Mouse (Mus musculus) yolk sac, embryonic 10.5 days (tissue): ENCODE measurements around the gene Tmed6.
"Not testable (repeated sequence)": the region's sequence is repeated elsewhere in the genome, so short reads cannot be mapped to it uniquely, and the experiment has no call there.

ENCODE experiments used
- DNase-seq: peaks from one replicate; pipeline ENCODE4 v3.0.0-alpha.2; 2017; ENCODE audit warnings: low spot score

The Tmed6 gene

DNA sequence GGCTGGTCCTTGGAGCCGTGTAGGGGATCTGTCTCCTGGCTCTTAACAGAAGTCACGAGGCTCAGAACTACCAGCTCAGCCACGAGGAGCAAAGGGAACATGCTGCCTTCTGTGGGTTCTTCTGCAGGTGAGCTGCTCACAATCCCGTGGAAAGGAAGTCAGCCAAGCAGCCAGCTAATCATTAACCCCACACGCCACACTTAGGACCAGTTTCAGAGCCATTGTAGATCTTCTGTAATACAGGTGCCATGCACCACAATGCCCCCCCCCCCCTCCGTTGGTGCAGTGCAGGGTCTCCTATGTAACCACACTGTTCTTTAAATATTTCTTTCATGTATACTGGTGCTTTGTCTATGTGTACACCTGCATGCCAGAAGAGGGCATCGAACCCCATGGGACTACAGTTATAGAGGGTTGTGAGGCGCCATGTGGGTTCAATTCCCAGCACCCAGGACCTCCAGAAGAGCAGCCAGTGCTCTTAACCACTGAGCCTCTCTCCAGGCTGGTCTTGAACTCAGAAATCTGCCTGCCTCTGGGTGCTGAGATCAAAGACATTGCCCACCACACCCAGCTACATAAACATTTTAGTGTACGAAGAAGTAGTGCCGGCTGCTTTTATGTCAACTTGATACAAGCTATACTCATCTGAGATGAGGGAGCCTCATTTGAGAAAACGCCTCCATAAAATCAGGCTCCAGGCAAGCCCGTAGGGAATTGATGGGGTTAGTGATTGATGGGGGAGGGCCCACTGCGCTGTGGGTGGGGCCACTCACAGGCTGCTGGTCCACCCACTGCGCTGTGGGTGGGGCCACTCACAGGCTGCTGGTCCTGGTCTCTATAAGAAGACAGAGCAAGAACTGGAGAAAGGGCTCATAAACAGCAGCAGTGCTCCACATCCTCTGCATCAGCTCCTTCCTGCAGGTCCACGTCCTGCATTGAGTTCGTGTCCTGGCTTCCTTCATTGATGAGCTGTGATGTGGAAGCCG lies at the start of gene Tmed6:
Gene Tmed6, minus strand, starts transcription at position 134 of the 986 bp plus-strand sequence.
- DNase-seq, result peak; percentile 32

DNA sequence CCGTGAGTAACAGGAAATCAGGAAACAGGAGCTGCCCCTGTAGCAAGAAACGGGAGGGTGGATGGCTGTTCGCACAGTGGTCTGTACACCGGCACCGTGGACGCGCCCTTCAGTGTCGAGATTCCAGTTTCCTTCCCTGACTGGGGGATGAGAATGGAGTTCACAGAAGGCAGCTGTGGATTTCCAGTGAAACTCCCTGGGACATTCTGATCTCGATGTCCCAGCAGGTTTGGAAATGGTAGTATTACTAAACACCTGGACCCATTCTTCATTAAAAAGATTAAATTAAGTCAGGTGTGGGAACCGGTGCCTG lies 49.5 kb upstream of the Tmed6 start:
- no peak for DNase-seq

DNA sequence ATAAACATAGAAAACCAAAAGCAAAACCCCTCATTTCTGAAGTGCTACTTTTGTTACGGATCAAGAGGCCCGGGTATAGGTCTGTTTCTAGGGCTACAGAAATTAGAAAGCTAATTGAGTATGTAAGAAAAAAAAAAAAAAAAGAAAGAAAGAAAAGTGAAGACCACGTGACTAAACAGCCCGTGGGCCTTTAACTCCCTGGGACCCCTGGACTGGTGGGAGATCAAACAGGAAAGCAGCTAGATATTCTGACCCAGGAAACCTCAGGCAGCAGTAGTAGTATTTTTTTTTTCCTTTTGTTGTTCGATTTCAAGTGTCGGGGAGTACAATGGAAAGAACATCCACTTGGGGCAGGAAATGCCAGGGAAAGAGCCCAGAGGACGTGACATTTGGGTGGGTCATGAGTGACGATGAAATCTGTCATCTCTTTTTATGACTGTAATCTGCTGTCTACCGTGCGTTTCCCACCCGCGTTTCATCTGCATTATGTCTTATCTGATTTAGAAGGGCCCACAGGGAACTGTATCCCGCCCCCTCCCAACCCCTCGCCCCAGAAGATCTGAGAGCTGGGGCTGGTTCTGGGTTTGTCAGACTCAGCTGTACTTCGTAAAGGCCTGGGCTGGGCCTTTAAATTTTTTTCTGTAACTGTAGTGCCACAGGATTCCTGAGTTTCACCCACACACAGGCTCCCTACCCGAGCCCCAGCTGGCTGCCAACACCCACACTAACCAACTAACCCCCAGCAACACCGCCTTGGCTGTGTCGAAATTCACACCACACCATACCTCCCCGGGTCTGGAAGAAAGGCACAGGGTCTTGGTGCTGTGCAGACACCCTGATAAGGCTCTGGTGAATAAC lies 48.9 kb upstream of the Tmed6 start:
- DNase-seq, result no peak

DNA sequence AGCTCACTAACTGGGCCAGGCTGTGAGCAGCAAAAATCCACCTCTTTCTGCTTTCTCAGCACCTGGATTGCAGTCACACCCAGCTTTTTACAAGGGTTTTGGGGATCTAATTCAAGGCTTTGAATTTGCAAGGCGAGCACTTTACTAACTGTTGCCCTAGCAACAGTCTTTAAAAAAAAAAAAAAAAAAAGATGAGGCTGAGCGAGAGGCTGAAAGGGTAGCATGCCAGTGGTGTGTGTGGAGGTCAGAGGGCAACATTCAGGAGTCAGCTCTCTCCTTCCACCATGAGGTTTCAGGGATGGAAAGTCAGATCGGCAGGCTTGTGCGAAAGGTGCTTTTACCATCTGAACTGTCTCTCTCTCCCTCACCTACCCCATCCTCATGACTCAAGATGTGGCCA lies 47.8 kb upstream of the Tmed6 start:
- no peak for DNase-seq

DNA sequence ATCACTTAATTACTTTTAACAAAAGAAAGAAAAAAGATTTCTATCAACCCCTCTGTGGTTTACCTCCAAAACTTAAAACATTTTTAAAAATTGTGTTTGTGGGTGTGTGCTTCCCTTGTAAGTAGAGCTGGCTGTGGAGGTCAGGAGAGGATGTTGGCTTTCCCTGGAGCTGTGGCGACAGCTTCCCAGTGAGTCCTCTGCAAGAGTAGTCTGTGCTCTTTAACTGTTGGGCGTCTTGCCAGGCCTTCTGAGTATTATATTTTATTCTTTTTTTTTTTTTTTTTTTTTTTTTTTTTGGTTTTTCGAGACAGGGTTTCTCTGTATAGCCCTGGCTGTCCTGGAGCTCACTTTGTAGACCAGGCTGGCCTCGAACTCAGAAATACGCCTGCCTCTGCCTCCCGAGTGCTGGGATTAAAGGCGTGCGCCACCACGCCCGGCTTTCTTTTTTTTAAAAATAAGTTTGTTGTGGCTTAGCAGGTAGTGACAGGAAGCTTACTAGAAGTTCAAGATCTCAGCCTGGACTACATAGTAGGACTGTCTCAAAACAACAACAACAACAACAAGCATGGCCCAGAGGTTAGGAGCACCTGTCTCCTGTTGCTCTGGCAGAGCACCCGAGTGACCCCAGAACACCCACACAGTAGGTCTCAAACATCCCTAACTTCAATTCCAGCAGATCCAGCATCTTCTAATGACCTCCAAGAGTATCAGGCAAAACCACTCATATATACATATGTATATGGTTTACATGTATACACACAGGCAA lies 46.1 kb upstream of the Tmed6 start:
- DNase-seq, result no peak

DNA sequence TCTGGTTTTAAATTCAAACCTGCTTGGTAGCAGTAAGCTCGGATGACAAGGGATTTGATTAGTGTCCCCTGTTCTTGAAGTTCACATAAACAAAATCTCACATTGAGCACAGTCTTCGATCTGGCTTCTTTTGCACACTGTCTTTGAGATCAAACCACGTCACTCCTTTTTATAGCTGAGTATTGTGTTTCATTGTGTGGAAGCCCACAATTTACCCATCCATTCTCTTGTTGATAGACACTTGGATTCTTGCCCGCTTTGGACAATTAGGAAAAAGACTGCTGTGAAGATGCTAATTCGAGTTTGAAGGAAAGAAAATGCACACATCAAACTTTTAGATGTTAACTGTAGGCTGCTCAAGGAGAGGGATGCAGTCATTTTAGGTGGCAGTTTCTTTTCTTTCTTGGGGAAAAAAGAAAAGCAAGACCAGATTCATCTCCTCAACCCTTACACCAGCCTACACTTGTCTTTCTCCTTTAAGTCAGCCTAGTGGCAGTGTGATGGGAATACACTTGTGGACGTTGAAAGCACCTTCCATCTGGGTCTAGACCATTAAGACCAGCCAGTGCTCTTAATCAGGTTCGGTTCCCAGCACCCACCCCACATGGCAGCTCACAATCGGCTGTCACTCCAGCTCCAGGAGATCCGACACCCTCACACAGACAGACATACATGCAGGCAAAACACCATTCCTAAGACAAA lies 45.3 kb upstream of the Tmed6 start:
- DNase-seq, result no peak

DNA sequence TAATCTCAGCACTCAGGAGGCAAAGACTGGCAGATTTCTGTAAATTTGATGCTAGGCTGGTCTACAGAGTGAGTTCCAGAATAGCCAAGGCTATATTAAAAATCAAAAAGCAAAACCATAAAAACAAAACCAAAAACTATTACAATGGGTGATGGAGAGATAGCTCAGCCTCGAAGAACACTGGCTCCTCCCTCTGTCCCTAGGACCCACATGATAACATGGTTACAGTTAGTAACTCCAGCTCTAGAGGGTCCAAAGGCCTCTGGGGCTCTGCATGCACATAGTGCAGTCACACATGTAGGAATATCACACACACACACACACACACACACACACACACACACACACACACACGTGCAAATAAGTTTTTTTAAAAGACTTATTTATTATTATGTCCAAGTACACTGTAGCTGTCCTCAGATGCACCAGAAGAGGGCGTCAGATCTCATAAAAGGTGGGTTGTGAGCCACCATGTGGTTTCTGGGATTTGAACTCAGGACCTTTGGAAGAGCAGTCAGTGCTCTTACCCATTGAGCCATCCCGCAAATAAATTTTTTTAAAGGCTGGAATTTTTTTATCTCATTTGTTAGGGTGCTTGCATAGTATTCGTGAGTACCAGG lies 44.5 kb upstream of the Tmed6 start:
- no peak for DNase-seq

DNA sequence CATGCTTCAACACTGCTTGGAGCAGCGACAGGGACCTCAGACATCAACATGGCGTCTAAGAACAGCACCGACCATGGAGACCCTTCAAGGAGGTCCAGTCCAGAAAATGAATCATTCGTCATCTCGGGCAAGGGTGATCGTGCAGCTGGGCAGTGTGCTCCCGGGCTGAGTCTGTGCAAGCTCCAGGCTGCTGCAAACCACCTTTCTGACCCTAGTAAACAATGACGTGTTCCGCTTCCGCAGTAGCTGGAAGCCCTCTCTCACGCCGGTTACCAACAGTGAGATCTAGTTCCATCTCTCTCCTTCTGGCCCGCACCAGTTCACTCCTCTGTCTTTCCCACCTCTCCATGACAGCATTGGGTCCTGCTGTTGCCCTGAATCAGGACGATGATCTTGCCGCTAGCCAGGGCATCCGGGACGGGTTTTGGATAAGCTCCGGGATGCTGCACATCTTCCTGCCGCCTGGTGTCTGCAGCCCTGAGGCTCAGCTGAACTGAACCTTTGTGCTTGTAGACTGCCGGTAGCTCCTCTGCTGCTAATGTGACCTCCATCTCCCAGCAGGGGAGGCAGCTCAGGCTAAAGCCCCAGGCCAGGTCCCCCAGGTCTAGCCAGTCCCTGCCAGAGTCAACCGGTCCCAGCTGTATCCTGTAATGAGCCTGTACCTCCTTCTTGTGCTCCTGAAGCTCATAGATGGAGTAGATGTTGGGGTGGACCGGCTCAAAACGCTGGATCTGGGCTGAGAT lies 43.7 kb upstream of the Tmed6 start:
- no peak for DNase-seq

DNA sequence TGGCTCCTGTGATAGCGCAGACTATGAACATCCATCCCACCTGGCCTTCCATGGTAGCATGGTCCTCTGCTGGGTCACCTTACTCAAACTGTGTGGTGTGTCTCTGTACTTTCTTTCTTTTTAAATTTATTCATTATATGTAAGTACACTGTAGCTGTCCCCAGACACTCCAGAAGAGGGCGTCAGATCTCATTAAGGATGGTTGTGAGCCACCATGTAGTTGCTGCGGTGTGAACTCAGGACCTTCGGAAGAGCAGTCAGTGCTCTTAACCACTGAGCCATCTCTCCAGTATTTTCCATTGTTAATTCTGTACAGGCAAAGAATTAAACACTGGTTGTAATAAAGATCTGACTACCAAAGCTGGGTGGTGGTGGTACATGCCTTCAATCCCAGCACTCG lies 42.6 kb upstream of the Tmed6 start:
- DNase-seq, result not testable (repeated sequence)

DNA sequence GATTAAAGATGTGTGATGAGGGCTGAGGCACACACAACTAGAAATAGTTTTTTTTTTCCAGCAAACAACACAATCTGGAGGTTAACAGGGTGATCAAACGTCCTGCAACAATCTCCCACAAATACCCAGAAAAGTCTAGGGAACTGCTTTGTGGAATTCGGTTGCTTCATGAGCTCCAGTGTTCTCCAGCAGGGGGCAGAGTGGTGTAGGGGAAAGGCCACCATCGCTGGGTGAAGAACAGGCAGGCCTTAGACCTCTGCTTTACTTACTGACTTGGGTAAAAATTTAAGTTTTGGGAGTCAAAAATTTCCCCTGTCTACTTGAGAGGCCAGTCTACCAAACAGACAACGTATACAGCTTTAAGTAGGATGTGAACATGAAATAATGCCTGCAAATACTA lies 39.1 kb upstream of the Tmed6 start:
- peak; percentile 42 for DNase-seq

DNA sequence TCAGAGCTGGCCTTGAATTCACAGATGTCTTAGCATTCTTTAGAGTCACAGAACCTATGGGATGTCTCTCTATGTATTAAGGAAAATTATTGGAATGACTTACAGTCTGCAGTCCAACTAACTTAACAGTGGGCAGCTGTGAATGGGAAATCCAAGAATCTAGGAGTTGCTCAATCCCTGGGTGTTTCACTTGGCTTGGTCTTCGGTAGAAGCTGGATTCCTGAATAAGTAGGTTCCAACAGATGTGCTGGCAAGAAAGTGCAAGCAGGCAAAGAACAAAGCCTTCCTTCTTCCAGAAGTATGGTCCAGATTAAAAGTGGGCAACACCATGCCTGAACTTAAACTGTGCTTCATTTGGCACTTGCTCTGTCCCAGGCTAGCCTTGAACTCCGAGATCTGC lies 35.2 kb upstream of the Tmed6 start:
- no peak for DNase-seq

DNA sequence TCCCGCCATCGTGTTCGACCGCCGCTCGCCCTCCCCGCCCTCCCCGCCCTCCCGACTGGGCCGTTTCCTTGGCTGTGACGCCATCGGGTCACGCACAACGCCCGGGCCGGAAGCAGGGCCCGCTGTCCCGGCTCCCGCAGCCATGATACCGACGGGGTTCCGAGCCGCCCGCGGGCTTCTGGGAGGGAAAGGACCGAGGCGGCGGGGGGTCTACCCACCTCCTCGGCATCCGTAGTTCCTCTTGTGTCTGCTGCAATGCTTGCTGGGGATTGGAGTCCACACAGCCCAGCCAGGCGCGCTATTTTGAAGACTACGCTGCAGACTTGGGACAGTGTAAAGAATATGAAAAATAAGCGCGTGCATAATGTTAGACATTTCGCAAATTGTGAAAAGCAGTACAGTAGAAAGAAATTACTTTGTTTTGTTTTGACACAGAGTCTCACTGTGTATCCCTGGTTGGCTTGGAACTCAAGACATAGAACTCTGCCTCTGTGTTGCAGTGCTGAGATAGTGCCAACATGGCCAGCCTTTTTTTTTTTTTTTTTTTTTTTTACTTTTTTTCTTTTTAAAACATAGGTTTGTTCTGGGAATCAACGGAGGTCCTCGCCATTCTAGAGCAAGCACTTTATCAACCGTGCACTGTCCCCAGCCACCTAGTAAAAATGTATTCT lies 31.1 kb upstream of the Tmed6 start, which contains the start of gene Terf2:
Gene Terf2, minus strand, starts transcription at position 182 of the 671 bp plus-strand sequence.
- DNase-seq, result peak; percentile 95

DNA sequence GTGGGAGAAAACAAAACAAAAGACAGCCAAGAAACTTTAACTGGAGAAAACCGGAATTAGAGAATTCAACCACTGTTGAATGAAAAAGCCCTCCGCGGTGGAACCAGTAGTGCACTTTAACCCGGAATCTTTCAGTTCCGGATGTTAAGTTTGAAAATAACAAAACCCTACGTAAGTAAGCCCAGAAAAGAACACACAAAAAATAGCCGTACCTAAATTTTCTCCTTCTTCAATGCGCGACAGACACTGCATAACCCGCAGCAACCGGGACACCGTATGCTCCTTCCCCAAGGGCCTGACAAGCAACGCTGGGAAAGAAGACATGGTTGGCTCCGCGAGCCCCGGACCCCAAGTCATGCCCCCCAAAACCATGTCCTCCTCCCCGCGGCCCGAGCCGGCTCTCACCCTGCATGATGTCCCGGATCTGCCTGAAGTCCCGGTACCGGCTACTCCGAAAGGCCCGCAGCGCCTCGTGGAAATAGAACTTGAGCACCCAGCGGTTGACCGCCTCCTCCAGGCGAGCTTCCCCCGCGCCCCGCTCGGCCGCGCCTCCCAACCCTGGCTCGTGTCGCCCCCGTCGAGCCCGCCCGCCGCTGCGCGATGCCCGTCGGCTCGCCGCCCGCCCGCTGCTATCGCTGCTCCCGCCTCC lies 30.4 kb upstream of the Tmed6 start:
- no peak for DNase-seq

DNA sequence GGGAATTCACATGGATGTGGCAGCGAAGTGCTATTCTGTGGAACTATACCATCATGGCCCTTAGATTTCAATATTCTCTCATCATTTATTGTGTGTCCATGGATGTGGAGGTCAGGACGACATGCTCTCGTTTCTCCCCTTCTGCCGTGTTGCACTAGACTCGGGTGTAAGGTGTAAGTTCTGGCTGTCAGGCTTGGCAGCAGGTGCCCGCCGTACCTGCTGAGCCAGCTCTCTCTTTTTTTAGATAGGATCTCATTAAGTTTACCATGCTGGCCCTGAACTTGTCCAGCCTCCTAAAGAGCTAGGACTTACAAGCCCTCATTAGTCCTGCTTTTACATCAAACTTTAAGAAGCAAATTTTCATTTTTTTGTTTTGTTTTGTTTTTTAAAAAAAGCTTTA lies 25.1 kb upstream of the Tmed6 start:
- no peak for DNase-seq

DNA sequence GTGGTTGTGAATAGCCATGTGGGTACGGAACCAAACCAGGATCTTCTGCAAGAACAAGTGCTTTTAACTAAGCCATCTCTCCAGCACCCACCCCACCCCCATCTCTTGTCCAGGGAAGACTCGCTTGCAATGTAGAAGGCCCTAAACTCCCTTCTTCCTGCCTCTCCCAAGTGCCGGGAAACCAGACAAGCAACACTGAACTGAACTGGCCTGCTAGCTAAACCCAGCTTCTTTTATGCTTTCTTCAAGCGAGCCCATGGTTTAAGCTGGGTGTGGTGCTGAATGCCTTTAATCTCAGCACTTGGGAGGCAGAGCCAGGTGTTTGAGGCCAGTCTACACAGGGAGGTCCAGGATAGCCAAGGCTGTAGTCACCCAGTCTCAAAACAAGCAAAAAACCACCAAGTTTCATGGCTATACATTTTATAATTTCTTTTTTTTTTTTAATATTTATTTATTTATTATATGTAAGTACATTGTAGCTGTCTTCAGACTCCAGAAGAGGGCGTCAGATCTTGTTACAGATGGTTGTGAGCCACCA lies 23.2 kb upstream of the Tmed6 start:
- no peak for DNase-seq

DNA sequence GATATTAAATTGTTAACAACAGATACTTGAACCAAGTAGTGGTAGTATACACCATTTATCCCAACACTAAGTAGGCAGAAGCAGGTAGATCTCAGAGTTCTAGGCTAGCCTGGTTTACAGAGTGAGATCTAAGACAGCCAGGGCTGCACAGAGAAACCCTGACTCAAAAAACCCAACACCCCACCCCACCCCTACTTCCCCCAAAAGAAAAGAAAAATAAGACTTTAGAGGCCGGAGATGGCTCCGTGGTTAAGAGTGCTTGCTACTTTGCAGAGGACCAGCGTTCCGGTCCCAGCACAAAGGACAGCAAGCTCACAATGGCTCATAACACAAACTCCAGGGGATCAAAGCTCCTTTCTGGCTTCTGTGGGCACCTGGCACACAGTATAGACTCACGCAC lies 20.6 kb upstream of the Tmed6 start:
- no peak for DNase-seq

DNA sequence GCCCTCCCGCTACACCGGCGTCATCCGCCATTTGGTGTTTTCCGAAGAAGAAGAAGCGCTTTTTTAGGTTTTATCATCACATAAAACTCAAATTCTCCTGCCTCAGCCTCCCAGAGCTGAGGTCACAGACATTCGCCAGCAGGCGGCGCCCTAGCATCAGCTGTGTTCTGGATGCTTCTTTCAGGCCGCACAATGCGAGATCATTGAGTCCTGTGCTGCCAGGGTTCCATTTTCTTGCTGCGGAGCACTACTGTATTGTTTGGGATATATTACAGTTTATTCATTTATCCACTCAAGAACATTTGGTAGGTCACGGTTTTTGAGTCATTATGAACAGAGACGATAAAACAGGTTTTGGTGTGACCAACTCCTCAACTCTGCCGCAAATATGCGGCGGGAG lies 19.9 kb upstream of the Tmed6 start:
- DNase-seq, result no peak

DNA sequence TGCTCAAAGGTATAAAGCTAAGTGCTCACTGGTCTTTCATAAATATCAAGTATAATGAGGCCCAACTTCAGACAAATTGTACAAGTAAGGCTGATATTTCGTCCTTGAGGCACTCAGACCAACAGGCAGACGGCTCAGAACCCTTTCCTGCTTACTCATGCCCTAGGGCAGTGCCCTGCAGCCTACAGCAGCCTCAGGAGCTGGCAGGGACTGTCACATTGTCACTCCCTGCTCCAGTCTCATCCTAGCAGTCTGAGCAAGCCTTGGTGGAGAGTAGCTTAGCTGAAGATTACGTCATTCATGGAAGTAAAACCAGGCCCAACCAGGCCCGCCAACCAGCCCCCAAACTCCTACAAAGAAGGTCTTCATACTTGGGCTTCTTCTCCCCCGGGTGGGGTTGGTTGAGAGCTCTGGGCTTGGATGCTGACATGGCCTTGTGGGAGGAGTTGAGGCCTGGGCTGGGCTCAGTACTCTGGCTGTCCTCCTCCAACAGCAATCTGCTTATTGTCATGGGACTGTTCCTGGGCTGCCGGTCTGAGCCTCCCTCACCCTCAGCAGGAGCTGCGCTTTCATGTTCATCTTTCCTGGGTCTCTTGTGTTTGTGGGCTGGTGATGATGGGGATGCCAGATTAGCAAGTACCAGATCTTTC lies 10.9 kb upstream of the Tmed6 start:
- DNase-seq, result no peak

DNA sequence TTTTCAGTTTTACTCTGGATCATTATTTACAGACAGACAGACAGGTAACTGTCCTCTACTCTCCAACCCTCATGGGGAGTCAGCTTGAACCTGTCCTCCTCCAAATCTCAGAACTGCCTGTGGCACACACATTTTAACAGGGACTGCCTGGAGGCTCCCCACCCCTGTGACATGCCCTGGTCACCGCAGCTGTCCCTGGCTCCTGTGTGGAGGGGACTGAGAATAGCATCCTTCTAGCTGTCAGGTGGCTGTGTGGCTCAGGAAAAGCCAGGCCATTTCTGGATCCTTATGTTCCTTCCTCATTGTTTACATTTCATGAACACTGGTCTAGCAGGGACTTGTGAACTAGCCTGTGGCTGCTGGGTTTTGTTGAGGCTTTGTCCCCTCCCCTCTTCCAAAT lies 8.7 kb upstream of the Tmed6 start:
- DNase-seq, result no peak
